Mouse (Mus musculus) MEL (cell line): ENCODE measurements at regions not wholly inside any gene's neighbourhood (a gene's known extent, or its start where the extent isn't known, plus 50 kb on each side); places are given as distances from the start of the nearest gene placed in this dataset.

Source experiments
- CTCF ChIP-seq, 3 experiments: IDR thresholded peaks in 2 of 3; conservative IDR thresholded peaks in 1 of 3; 2 replicates each; pipeline ENCODE4 v1.5.1; 2011 to 2012; ENCODE audit warnings: low read length in 3 of 3, low read depth in 2 of 3, mild to moderate bottlenecking in 2 of 3, improper control_type of control experiment in 1 of 3, inconsistent platforms in 1 of 3, mixed read lengths in 1 of 3, moderate library complexity in 1 of 3; ENCODE audit not compliant: control insufficient read depth in 1 of 3, insufficient read depth in 1 of 3, poor library complexity in 1 of 3, severe bottlenecking in 1 of 3
- ZNF384 ChIP-seq: IDR thresholded peaks from 2 replicates; pipeline ENCODE4 v1.6.1; 2012; ENCODE audit warnings: low read depth, mild to moderate bottlenecking, inconsistent platforms, low read length, improper control_type of control experiment

DNA sequence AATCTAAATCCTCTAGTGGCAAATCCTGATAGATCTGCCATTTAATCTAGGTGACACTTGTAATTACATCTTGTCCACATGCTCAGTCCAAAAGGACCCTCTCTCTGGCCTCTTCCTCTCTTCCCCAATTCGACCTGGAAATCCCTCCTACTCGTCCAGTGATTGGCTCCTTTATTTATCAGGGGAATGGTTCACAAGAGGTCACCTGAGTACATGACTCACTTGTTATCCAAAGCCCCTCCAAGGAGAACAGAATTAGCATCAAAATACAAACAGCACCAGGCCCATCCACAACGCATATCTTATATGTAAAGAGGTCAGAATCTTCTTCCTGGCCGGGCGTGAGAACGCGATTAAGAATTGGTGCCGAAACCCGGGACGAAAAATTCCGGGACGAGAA is 251.2 kb downstream of the Anxa1 start:
- no peak for TF ChIP-seq CTCF (IDR thresholded peaks at IDR 0.05 in 2 of 3, conservative IDR thresholded peaks at IDR 0.05 in 1 of 3; ENCODE audit: control insufficient read depth in 1 of 3, insufficient read depth in 1 of 3, low read depth in 2 of 3, low read length in 3 of 3, poor library complexity in 1 of 3, severe bottlenecking in 1 of 3)
- no peak for TF ChIP-seq ZNF384
